Comparison of ENCODE assay signal across 30 mouse cellular contexts in genomic region chr12:72936751-72937150, GRCm38 (mm10). TPM values are rescaled to one million over a fixed set of nuclear protein-coding genes. Genes with fewer than 3 reads are reported as not detected.
DNase-seq lines count a peak whose midpoint lies in the region; ATAC-seq and TF ChIP-seq lines count a peak whose summit lies in the region.
"Had no signal": no experiment of that assay in that cellular context is flagged by ENCODE, and none has a peak within 500 bp of the region (broad histone marks: within the 10 kb centered on the region; RNA-seq: fewer than 3 reads in every experiment).

No protein-coding gene starts in this region.

- no peak overlapping the region for H3K4me2 ChIP-seq in forebrain, postnatal 0 days (ENCODE audit: low read depth)
- H3K4me2 ChIP-seq in forebrain, embryonic 16.5 days (ENCODE audit: low read length): no peak overlapping the region
- H3K4me2 ChIP-seq in lung, embryonic 14.5 days: no peak overlapping the region
- H3K4me2 ChIP-seq in neural tube, embryonic 15.5 days: no peak overlapping the region
- H3K4me2 ChIP-seq: embryonic facial prominence, embryonic 12.5 days; embryonic facial prominence, embryonic 15.5 days; heart, embryonic 12.5 days; heart, embryonic 15.5 days; hindbrain, embryonic 12.5 days; intestine, embryonic 15.5 days had no signal

- 13% methylated on average over 8 of the region's 8 CpGs for WGBS in forebrain, postnatal 0 days
- WGBS in forebrain, embryonic 16.5 days: 17% methylated on average over 8 of the region's 8 CpGs
- WGBS in lung, embryonic 14.5 days: 26% methylated on average over 8 of the region's 8 CpGs
- 24% methylated on average over 8 of the region's 8 CpGs for WGBS in neural tube, embryonic 15.5 days

- no peak for ATAC-seq in forebrain, postnatal 0 days
- no peak for ATAC-seq in forebrain, embryonic 16.5 days
- ATAC-seq in lung, embryonic 14.5 days (ENCODE audit: insufficient read depth): no peak
- ATAC-seq in neural tube, embryonic 15.5 days (ENCODE audit: low FRiP score): no peak
- ATAC-seq: activated CD4-positive, CD25-positive, alpha-beta regulatory T cell, adult 4 months; CD4-positive, CD25-positive, alpha-beta regulatory T cell, adult 4 months; hindbrain, embryonic 16.5 days; intestine, embryonic 15.5 days had no signal

- TF ChIP-seq CTCF in forebrain, postnatal 0 days (IDR thresholded peaks at IDR 0.05; ENCODE audit: low read depth): no peak
- no peak for TF ChIP-seq CTCF in lung, embryonic 14.5 days (IDR thresholded peaks at IDR 0.05; ENCODE audit: low read depth)

- no peak overlapping the region for H3K4me3 ChIP-seq in forebrain, postnatal 0 days (ENCODE audit: low read depth, low read length)
- no peak overlapping the region for H3K4me3 ChIP-seq in forebrain, embryonic 16.5 days (replicated peaks; ENCODE audit: low read length)
- H3K4me3 ChIP-seq in lung, embryonic 14.5 days (ENCODE audit: low read depth, low read length): no peak overlapping the region
- no peak overlapping the region for H3K4me3 ChIP-seq in neural tube, embryonic 15.5 days (replicated peaks)
- H3K4me3 ChIP-seq: embryonic facial prominence, embryonic 12.5 days; embryonic facial prominence, embryonic 15.5 days; heart, embryonic 12.5 days; heart, embryonic 15.5 days; hindbrain, embryonic 12.5 days; intestine, embryonic 15.5 days had no signal

- no peak overlapping the region for H3K27ac ChIP-seq in forebrain, postnatal 0 days (ENCODE audit: low read depth, low read length)
- H3K27ac ChIP-seq in forebrain, embryonic 16.5 days (ENCODE audit: low read length): no peak overlapping the region
- H3K27ac ChIP-seq in lung, embryonic 14.5 days (ENCODE audit: low read depth): no peak overlapping the region
- H3K27ac ChIP-seq in neural tube, embryonic 15.5 days (replicated peaks): no peak overlapping the region
- H3K27ac ChIP-seq: embryonic facial prominence, embryonic 12.5 days; embryonic facial prominence, embryonic 15.5 days; heart, embryonic 15.5 days; hindbrain, embryonic 12.5 days; intestine, embryonic 15.5 days had no signal

- H3K36me3 ChIP-seq in forebrain, postnatal 0 days (ENCODE audit: insufficient read depth): no peaks in the 10 kb centered on the region
- H3K36me3 ChIP-seq in forebrain, embryonic 16.5 days (ENCODE audit: control insufficient read depth, insufficient read depth): no peaks in the 10 kb centered on the region
- H3K36me3 ChIP-seq in lung, embryonic 14.5 days (ENCODE audit: insufficient read depth): no peaks in the 10 kb centered on the region
- no peaks in the 10 kb centered on the region for H3K36me3 ChIP-seq in neural tube, embryonic 15.5 days
- H3K36me3 ChIP-seq: embryonic facial prominence, embryonic 12.5 days; embryonic facial prominence, embryonic 15.5 days; heart, embryonic 12.5 days; heart, embryonic 15.5 days; hindbrain, embryonic 12.5 days; intestine, embryonic 15.5 days had no signal

- H3K4me1 ChIP-seq in forebrain, postnatal 0 days (ENCODE audit: insufficient read depth): no peaks in the 10 kb centered on the region
- peaks cover 6% of the 10 kb centered on the region for H3K4me1 ChIP-seq in forebrain, embryonic 16.5 days (replicated peaks; ENCODE audit: control insufficient read depth, insufficient read depth, low read length)
- no peaks in the 10 kb centered on the region for H3K4me1 ChIP-seq in lung, embryonic 14.5 days (ENCODE audit: insufficient read depth)
- H3K4me1 ChIP-seq in neural tube, embryonic 15.5 days: peaks cover 11% of the 10 kb centered on the region

- H3K9ac ChIP-seq in forebrain, postnatal 0 days: no peak overlapping the region
- no peak overlapping the region for H3K9ac ChIP-seq in forebrain, embryonic 16.5 days (replicated peaks; ENCODE audit: low read depth, low read length)
- H3K9ac ChIP-seq in lung, embryonic 14.5 days: no peak overlapping the region
- H3K9ac ChIP-seq in neural tube, embryonic 15.5 days (replicated peaks): no peak overlapping the region
- H3K9ac ChIP-seq: embryonic facial prominence, embryonic 12.5 days; embryonic facial prominence, embryonic 15.5 days; heart, embryonic 12.5 days; heart, embryonic 15.5 days; hindbrain, embryonic 12.5 days; intestine, embryonic 15.5 days had no signal

- peaks cover 66% of the 10 kb centered on the region for H3K27me3 ChIP-seq in forebrain, postnatal 0 days (ENCODE audit: insufficient read depth, low read length)
- peaks cover 61% of the 10 kb centered on the region for H3K27me3 ChIP-seq in forebrain, embryonic 16.5 days (replicated peaks; ENCODE audit: control insufficient read depth, insufficient read depth, low read length)
- peaks cover 62% of the 10 kb centered on the region for H3K27me3 ChIP-seq in lung, embryonic 14.5 days (ENCODE audit: insufficient read depth, low read length)
- peaks cover 75% of the 10 kb centered on the region for H3K27me3 ChIP-seq in neural tube, embryonic 15.5 days (replicated peaks)

- DNase-seq in forebrain, postnatal 0 days: peak; percentile 48
- peak; percentile 5 for DNase-seq in lung, embryonic 14.5 days
- DNase-seq in lung, postnatal 25 days (ENCODE audit: low spot score): no peak
- DNase-seq in neural tube, embryonic 10.5 days (ENCODE audit: extremely low spot score, low spot score): peak; percentile 23
- DNase-seq in heart, postnatal 4 days: no peak
- DNase-seq: adrenal gland, adult 8-10 months; adrenal gland, postnatal 25 days; cerebellum, adult 2 months; cerebellum, adult 9-11 months; cerebellum, postnatal 25 days; gastrocnemius, postnatal 25 days; heart, adult 18-20 months; heart, postnatal 36 days had no signal

- H3K9me3 ChIP-seq in forebrain, postnatal 0 days (ENCODE audit: low read length): no peaks in the 10 kb centered on the region
- H3K9me3 ChIP-seq in forebrain, embryonic 16.5 days (ENCODE audit: control insufficient read depth, low read length): no peaks in the 10 kb centered on the region
- H3K9me3 ChIP-seq in lung, embryonic 14.5 days (ENCODE audit: low read depth, low read length): no peaks in the 10 kb centered on the region
- H3K9me3 ChIP-seq in neural tube, embryonic 15.5 days (replicated peaks): no peaks in the 10 kb centered on the region
- H3K9me3 ChIP-seq: embryonic facial prominence, embryonic 12.5 days; embryonic facial prominence, embryonic 15.5 days; heart, embryonic 12.5 days; heart, embryonic 15.5 days; hindbrain, embryonic 12.5 days; intestine, embryonic 15.5 days had no signal

RNA-seq across cellular contexts. Expression of gene Six6, which starts 2.9 kb away (rescaled TPM):
- 1.2 and 4.0 TPM in 2 replicates for total RNA-seq in forebrain, postnatal 0 days (2014; rRNA removed)
- polyA plus RNA-seq in forebrain, postnatal 0 days (2015; fragmentation: Nextera tagmentation; extraction: Ambion mirVana): 0.06 and 0.77 TPM in 2 replicates
- polyA plus RNA-seq in forebrain, embryonic 16.5 days (2015; fragmentation: Nextera tagmentation; extraction: Ambion mirVana): 0.10 and 0.63 TPM in 2 replicates
- not detected in 2 replicates for polyA plus RNA-seq in lung, embryonic 14.5 days (2014; fragmentation: Nextera tagmentation; extraction: Ambion mirVana)
- polyA plus RNA-seq in neural tube, embryonic 15.5 days (2015; fragmentation: Nextera tagmentation; extraction: Ambion mirVana): not detected in 2 replicates
- not detected for total RNA-seq in heart, postnatal 4 days (2021)
- total RNA-seq: adrenal gland, adult 8-10 months; adrenal gland, postnatal 25 days; common myeloid progenitor, adult 5-6 weeks; gastrocnemius, adult 8-10 months; gastrocnemius, postnatal 25 days; heart, adult 18-20 months; heart, postnatal 10 days; heart, postnatal 36 days; MEL had no signal
- polyA plus RNA-seq: C2C12; CD4-positive, CD25-positive, alpha-beta regulatory T cell, adult 4 months; cerebellum, adult 2 months; gonadal fat pad, adult 2 months; heart, embryonic 12.5 days; heart, embryonic 15.5 days; hindbrain, embryonic 12.5 days; hindbrain, embryonic 16.5 days; intestine, embryonic 15.5 days had no signal

RNA-seq across cellular contexts. Expression of gene 4930447C04Rik, which starts 3.8 kb away (rescaled TPM):
- 4.3 and 9.4 TPM in 2 replicates for total RNA-seq in forebrain, postnatal 0 days (2014; rRNA removed)
- 2.3 TPM in 2 replicates for polyA plus RNA-seq in forebrain, postnatal 0 days (2015; fragmentation: Nextera tagmentation; extraction: Ambion mirVana)
- 2.1 and 3.4 TPM in 2 replicates for polyA plus RNA-seq in forebrain, embryonic 16.5 days (2015; fragmentation: Nextera tagmentation; extraction: Ambion mirVana)
- polyA plus RNA-seq in lung, embryonic 14.5 days (2014; fragmentation: Nextera tagmentation; extraction: Ambion mirVana): 0.19 and 0.63 TPM in 2 replicates
- polyA plus RNA-seq in neural tube, embryonic 15.5 days (2015; fragmentation: Nextera tagmentation; extraction: Ambion mirVana): 7.4 and 9.7 TPM in 2 replicates
- total RNA-seq in heart, postnatal 4 days (2021): 1 to 10 TPM in 1 of 2 experiments, under 1 TPM in 1; 0.72 to 1.2 TPM
- total RNA-seq: MEL had no signal
- polyA plus RNA-seq: C2C12 had no signal

Comparison
In these comparisons a context has a peak if more than half of its experiments do, and no peak if none do; other contexts are left out.
1. DNase-seq: peak in forebrain, postnatal 0 days (single experiment), lung, embryonic 14.5 days (single experiment) and neural tube, embryonic 10.5 days (single experiment); none in lung, postnatal 25 days (single experiment) and heart, postnatal 4 days (single experiment).